Mouse (Mus musculus) layer of hippocampus, postnatal 14 days (tissue): ENCODE data around the gene Sc5d. TPM values are rescaled to one million over a fixed set of nuclear protein-coding genes. Genes with fewer than 3 reads are reported as not detected.

ENCODE experiments used
- total RNA-seq, 2 experiments: library from RNA; stranded (reverse); gene quantifications; 2 replicates each; pipeline ENCODE4 v1.2.3; 2021

Gene Sc5d
- total RNA-seq, 2 experiments from 2014 or later = 61.7 to 68.2 TPM

Other genes starting within 250 kb of the Sc5d start
- 100 to 1,000 TPM; 135 to 139 TPM for gene Sorl1, start 140.0 kb downstream of the Sc5d start, total RNA-seq
- gene Tecta, start 135.7 kb upstream of the Sc5d start, total RNA-seq = 1 to 10 TPM in 1 of 2 experiments, under 1 TPM in 1; 0.99 to 1.1 TPM
- gene Tbcel, start 243.6 kb upstream of the Sc5d start, total RNA-seq = 10 to 100 TPM; 56.8 to 57.7 TPM